Mouse (Mus musculus) lung, adult 2 months (tissue): ENCODE data around the gene Rnf20. TPM values are rescaled to one million over a fixed set of nuclear protein-coding genes. Genes with fewer than 3 reads are reported as not detected.

Source experiments
- DNase-seq: peaks from one replicate; pipeline ENCODE4 v3.0.0; 2022
- H3K4me1 ChIP-seq: fragments of 200-500 bp; 2 replicates; pipeline ENCODE4 v1.6.1; 2011; ENCODE audit warnings: low read length; ENCODE audit not compliant: control insufficient read depth, insufficient read depth
- H3K4me3 ChIP-seq: fragments of 200-500 bp; replicated peaks from 2 replicates; pipeline ENCODE3; 2011; ENCODE audit warnings: low read depth, mild to moderate bottlenecking, control low read depth, low read length; ENCODE audit errors: extremely low read depth
- CTCF ChIP-seq: fragments of 200-500 bp; IDR thresholded peaks from 2 replicates; pipeline ENCODE4 v1.5.1; 2011; ENCODE audit warnings: mild to moderate bottlenecking, low read length, control low read depth; ENCODE audit not compliant: insufficient read depth
- POLR2A ChIP-seq: fragments of 200-500 bp; IDR thresholded peaks from 2 replicates; pipeline ENCODE4 v1.6.1; 2011; ENCODE audit warnings: low read depth, mild to moderate bottlenecking, control low read depth, low read length, borderline replicate concordance; ENCODE audit errors: extremely low read depth
- WGBS: fragments of 180-500 bp; shearing (Covaris S2); methylation state at CpG from one replicate; pipeline ENCODE4 v1.1.7; 2018; 5-methylcytosine and 5-hydroxymethylcytosine counted together
- polyA plus RNA-seq: library from polyadenylated mRNA; depleted of rRNA; stranded (reverse); fragments of >200 nt; gene quantifications from 2 replicates; pipeline ENCODE4 v1.2.3, GENCODE M21; 2012; rRNA removed

Rnf20 gene
- polyA plus RNA-seq, 1 experiment: 25.5 TPM

GRCm38 (mm10) chr4:49691405-49692194 lies 59.8 kb downstream of the Rnf20 start:
- H3K4me1 ChIP-seq: no peaks in the 10 kb centered on the region
- H3K4me3 ChIP-seq: no peak overlapping the region
- no peak for DNase-seq
- TF ChIP-seq CTCF (no peak), POLR2A (no peak)
- WGBS: 44% methylated on average over 12 of the region's 12 CpGs

Other genes starting within 250 kb of the Rnf20 start
- gene Acnat2, start 223.9 kb upstream of the Rnf20 start, polyA plus RNA-seq: not detected in 2 replicates
- gene Acnat1, start 158.1 kb upstream of the Rnf20 start, polyA plus RNA-seq: 0.29 TPM in 1 of 2 replicates, not detected in the other
- gene Baat, start 125.4 kb upstream of the Rnf20 start, polyA plus RNA-seq: 0.06 TPM in 1 of 2 replicates, not detected in the other
- gene Mrpl50, start 110.9 kb upstream of the Rnf20 start, polyA plus RNA-seq: 2.3 and 4.5 TPM in 2 replicates
- 1.0 and 1.1 TPM in 2 replicates for gene Zfp189, start 110.8 kb upstream of the Rnf20 start, polyA plus RNA-seq
- 0.48 and 1.9 TPM in 2 replicates for gene Aldob, start 82.5 kb upstream of the Rnf20 start, polyA plus RNA-seq
- 51.7 and 52.8 TPM in 2 replicates for gene Tmem246, start 34.1 kb upstream of the Rnf20 start, polyA plus RNA-seq
- 0.03 TPM in 1 of 2 replicates, not detected in the other for gene Ppp3r2, start 50.0 kb downstream of the Rnf20 start, polyA plus RNA-seq
- 0.05 and 0.08 TPM in 2 replicates for gene Grin3a, start 213.7 kb downstream of the Rnf20 start, polyA plus RNA-seq